Mouse (Mus musculus) liver, postnatal 0 days (tissue): ENCODE measurements around the gene Foxl1.

Experiments
- CTCF ChIP-seq: sonication (generic); IDR thresholded peaks from 2 replicates; pipeline ENCODE4 v1.5.1; 2016; ENCODE audit warnings: antibody characterized with exemption, low read depth
- EP300 ChIP-seq: IDR thresholded peaks from 2 replicates; pipeline ENCODE4 v1.6.1; 2016; ENCODE audit warnings: antibody characterized with exemption, low read depth, mild to moderate bottlenecking

- no peak for TF ChIP-seq CTCF
- no peak for TF ChIP-seq EP300
These were observed 6.0 kb upstream of the Foxl1 start for GRCm38 (mm10) chr8:121121704-121122103.
